Mouse (Mus musculus) embryonic fibroblast, embryonic 13.5 days (primary cell): ENCODE results near the gene Eif4g2.

Source experiments
- CTCF ChIP-seq: IDR thresholded peaks from 2 replicates; pipeline ENCODE4 v1.5.1; 2011; ENCODE audit warnings: mild to moderate bottlenecking, control low read depth, low read length, moderate library complexity, borderline replicate concordance; ENCODE audit not compliant: insufficient read depth
- POLR2A ChIP-seq: IDR thresholded peaks from 2 replicates; pipeline ENCODE4 v1.6.1; 2011; ENCODE audit warnings: low read depth, mild to moderate bottlenecking, control low read depth, low read length, moderate library complexity

- no peak for TF ChIP-seq POLR2A
- no peak for TF ChIP-seq CTCF
Measured at GRCm38 (mm10) chr7:111084443-111084842, 1.6 kb upstream of the Eif4g2 start.
